Mouse (Mus musculus) embryonic facial prominence, embryonic 14.5 days (tissue): Measurements from ENCODE around the gene Fkbp14. TPM values are rescaled to one million over a fixed set of nuclear protein-coding genes. Genes with fewer than 3 reads are reported as not detected.

Source experiments
- ATAC-seq: fragments of 200-750 bp; cut with Nextera tagmentation; 2 replicates; pipeline ENCODE4 v1.8.0; 2017; ENCODE audit warnings: low read depth, moderate number of reproducible peaks, moderate TSS enrichment
- DNase-seq: peaks from one replicate; pipeline ENCODE4 v3.0.0-alpha.2; 2015; ENCODE audit warnings: low spot score
- H3K27ac ChIP-seq: fragments of 300-500 bp; sonication (generic); replicated peaks from 2 replicates; pipeline ENCODE4 v1.5.1; 2014; ENCODE audit warnings: low read depth, mild to moderate bottlenecking, low read length, moderate library complexity
- H3K27me3 ChIP-seq: fragments of 300-500 bp; sonication (generic); replicated peaks from 2 replicates; pipeline ENCODE4 v1.6.1; 2014; ENCODE audit warnings: low read length; ENCODE audit not compliant: control insufficient read depth, insufficient read depth
- H3K36me3 ChIP-seq: fragments of 300-500 bp; sonication (generic); 2 replicates; pipeline ENCODE4 v1.6.1; 2014; ENCODE audit warnings: low read length, mixed read lengths; ENCODE audit not compliant: control insufficient read depth, insufficient read depth
- H3K4me1 ChIP-seq: fragments of 300-500 bp; sonication (generic); 2 replicates; pipeline ENCODE4 v1.6.1; 2014; ENCODE audit warnings: antibody characterized with exemption, low read length; ENCODE audit not compliant: control insufficient read depth, insufficient read depth
- H3K4me2 ChIP-seq: fragments of 300-500 bp; sonication (generic); 2 replicates; pipeline ENCODE4 v1.6.1; 2014; ENCODE audit warnings: low read depth, mild to moderate bottlenecking, low read length, moderate library complexity, mixed read lengths
- H3K4me3 ChIP-seq: fragments of 300-500 bp; sonication (generic); 2 replicates; pipeline ENCODE4 v1.5.1; 2014; ENCODE audit warnings: low read depth, mild to moderate bottlenecking, low read length
- H3K9ac ChIP-seq: fragments of 300-500 bp; sonication (generic); 2 replicates; pipeline ENCODE4 v1.6.1; 2014; ENCODE audit warnings: low read depth, mild to moderate bottlenecking, low read length, moderate library complexity, mixed read lengths
- H3K9me3 ChIP-seq: fragments of 300-500 bp; sonication (generic); 2 replicates; pipeline ENCODE4 v1.6.1; 2016; ENCODE audit warnings: low read length; ENCODE audit not compliant: control insufficient read depth
- WGBS: fragments of 180-500 bp; shearing (Covaris S2); extraction: QIAGEN DNeasy Blood & Tissue Kit; methylation state at CpG from one replicate; pipeline ENCODE4 v1.1.7; 2014; 5-methylcytosine and 5-hydroxymethylcytosine counted together
- polyA plus RNA-seq: library from polyadenylated mRNA; unstranded; fragments of >200 nt; fragmentation: Nextera tagmentation; extraction: Ambion mirVana; gene quantifications from 2 replicates; pipeline ENCODE4 v1.2.1, GENCODE M21; 2014

The Fkbp14 gene
- polyA plus RNA-seq, 1 experiment from 2014 or later = 81.1 TPM

- DNase-seq = no peak
- no peak overlapping the region for H3K27ac ChIP-seq
- peaks cover 10% of the 10 kb centered on the region for H3K36me3 ChIP-seq
- H3K27me3 ChIP-seq = no peaks in the 10 kb centered on the region
- H3K4me1 ChIP-seq = 0 out of 2 replicates have a peak, but pooled peaks cover 2% of the 10 kb centered on the region
- no peak overlapping the region for H3K4me3 ChIP-seq
- no peak for ATAC-seq
- H3K9ac ChIP-seq = no peak overlapping the region
- 37% methylated on average over 6 of the region's 6 CpGs for WGBS
- no peak overlapping the region for H3K4me2 ChIP-seq
- no peaks in the 10 kb centered on the region for H3K9me3 ChIP-seq
These were observed 23.7 kb downstream of the Fkbp14 start for GRCm38 (mm10) chr6:54573218-54573955.

DNA sequence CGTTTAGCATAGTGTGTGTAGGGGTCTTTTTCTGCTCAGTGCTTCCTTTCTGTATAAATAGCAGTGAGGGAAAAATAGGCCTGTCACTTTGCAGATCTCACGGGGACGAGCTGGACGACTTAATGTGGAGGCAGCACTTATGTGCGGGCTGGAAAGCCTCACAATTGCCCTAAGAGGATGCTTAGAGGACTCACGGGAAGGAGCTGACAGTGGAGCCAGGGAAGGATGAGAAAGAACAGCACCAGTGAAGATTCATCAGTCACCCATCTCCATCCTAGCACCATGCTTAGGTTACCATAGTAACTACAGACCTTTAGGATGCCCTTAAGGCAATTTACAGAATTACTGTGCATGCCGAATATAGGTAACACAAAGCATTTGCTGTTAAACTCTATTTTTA lies 27.3 kb downstream of the Fkbp14 start:
- Histone ChIP-seq H3K4me3 (no peak overlapping the region), H3K4me2 (no peak overlapping the region), H3K36me3 (no peaks in the 10 kb centered on the region), H3K27ac (no peak overlapping the region), H3K27me3 (no peaks in the 10 kb centered on the region), H3K9me3 (no peaks in the 10 kb centered on the region), H3K9ac (no peak overlapping the region), H3K4me1 (peaks cover 7% of the 10 kb centered on the region; the same call in 1 of the 2 replicates)
- DNase-seq = no peak
- ATAC-seq = no peak
- WGBS = 21% methylated on average over 7 of the region's 7 CpGs

- Histone ChIP-seq H3K27me3 (no peaks in the 10 kb centered on the region), H3K27ac (peak overlapping the region; percentile 52; the same call in 1 of the 2 replicates), H3K36me3 (no peaks in the 10 kb centered on the region), H3K4me1 (peaks cover 7% of the 10 kb centered on the region; the same call in 1 of the 2 replicates), H3K4me3 (peak overlapping the region; percentile 54), H3K4me2 (peak overlapping the region; percentile 87), H3K9me3 (no peaks in the 10 kb centered on the region), H3K9ac (peak overlapping the region; percentile 60)
- WGBS = 10% methylated on average over 6 of the region's 6 CpGs
- no peak for DNase-seq
- peak; percentile 17; the same call in 1 of the 2 replicates for ATAC-seq
These were observed 30.6 kb downstream of the Fkbp14 start for GRCm38 (mm10) chr6:54566546-54566919.

GRCm38 (mm10) chr6:54565665-54566545 lies 31.2 kb downstream of the Fkbp14 start, which contains the start of gene Scrn1:
Gene Scrn1 (minus strand): TSS chr6:54566489.
- no peaks in the 10 kb centered on the region for H3K9me3 ChIP-seq
- peaks cover 7% of the 10 kb centered on the region; the same call in 1 of the 2 replicates for H3K4me1 ChIP-seq
- H3K4me2 ChIP-seq = peak within 1 kb of the TSS; percentile 87
- no peaks in the 10 kb centered on the region for H3K27me3 ChIP-seq
- ATAC-seq = peak; percentile 91
- H3K27ac ChIP-seq = peak within 1 kb of the TSS; percentile 52; the same call in 1 of the 2 replicates
- peak; percentile 92 for DNase-seq
- peak within 1 kb of the TSS; percentile 60 for H3K9ac ChIP-seq
- WGBS = 2% methylated on average over 32 of the region's 60 CpGs
- no peaks in the 10 kb centered on the region for H3K36me3 ChIP-seq
- H3K4me3 ChIP-seq = peak within 1 kb of the TSS; percentile 54

- no peaks in the 10 kb centered on the region for H3K9me3 ChIP-seq
- peaks cover 7% of the 10 kb centered on the region; the same call in 1 of the 2 replicates for H3K4me1 ChIP-seq
- WGBS = 13% methylated on average over 3 of the region's 3 CpGs
- DNase-seq (peak; percentile 82), ATAC-seq (peak; percentile 64)
- peak overlapping the region; percentile 54; the same call in 1 of the 2 replicates for H3K4me3 ChIP-seq
- peak overlapping the region; percentile 87 for H3K4me2 ChIP-seq
- H3K36me3 ChIP-seq = no peaks in the 10 kb centered on the region
- no peaks in the 10 kb centered on the region for H3K27me3 ChIP-seq
- no peak overlapping the region for H3K9ac ChIP-seq
- H3K27ac ChIP-seq = peak overlapping the region; percentile 42; the same call in 1 of the 2 replicates
These were observed 32.1 kb downstream of the Fkbp14 start for GRCm38 (mm10) chr6:54565012-54565411.

GRCm38 (mm10) chr6:54564506-54564991 lies 32.6 kb downstream of the Fkbp14 start:
- Histone ChIP-seq H3K36me3 (no peaks in the 10 kb centered on the region), H3K4me1 (peaks cover 4% of the 10 kb centered on the region; the same call in 1 of the 2 replicates), H3K9me3 (no peaks in the 10 kb centered on the region), H3K9ac (no peak overlapping the region), H3K4me3 (0 out of 2 replicates have a peak overlapping the region, but pooled peaks have one; percentile 54), H3K27ac (peak overlapping the region; percentile 42; the same call in 1 of the 2 replicates), H3K27me3 (no peaks in the 10 kb centered on the region), H3K4me2 (peak overlapping the region; percentile 87; the same call in 1 of the 2 replicates)
- 47% methylated on average over 9 of the region's 9 CpGs for WGBS
- ATAC-seq (no peak), DNase-seq (peak; percentile 32)

DNA sequence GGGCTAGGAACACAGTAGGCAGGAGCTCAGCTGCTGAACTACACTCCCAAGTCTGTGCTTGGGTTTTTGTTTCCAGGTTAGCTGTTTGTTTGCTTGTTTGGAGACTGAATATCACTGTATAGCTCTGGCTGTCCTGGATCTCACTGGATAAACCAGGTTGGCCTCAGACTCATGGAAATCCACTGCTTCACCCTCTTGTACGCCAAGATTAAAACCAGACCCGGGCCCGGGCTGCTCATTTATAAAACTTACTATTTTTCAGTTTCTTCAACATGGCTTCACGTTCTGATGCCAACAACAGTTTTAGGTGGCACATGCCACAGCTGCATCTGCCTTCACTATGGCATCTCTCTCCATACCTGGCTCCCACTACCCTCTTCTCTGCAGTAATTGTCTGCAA lies 33.5 kb downstream of the Fkbp14 start:
- no peak for ATAC-seq
- 77% methylated on average over 4 of the region's 4 CpGs for WGBS
- DNase-seq = no peak
- H3K27me3 ChIP-seq = no peaks in the 10 kb centered on the region
- peaks cover 4% of the 10 kb centered on the region; the same call in 1 of the 2 replicates for H3K4me1 ChIP-seq
- no peak overlapping the region for H3K9ac ChIP-seq
- no peak overlapping the region for H3K4me2 ChIP-seq
- H3K9me3 ChIP-seq = no peaks in the 10 kb centered on the region
- no peak overlapping the region for H3K4me3 ChIP-seq
- H3K27ac ChIP-seq = no peak overlapping the region
- no peaks in the 10 kb centered on the region for H3K36me3 ChIP-seq
